Mouse (Mus musculus) spleen, adult 2 months (tissue): Measurements from ENCODE around the gene Gm7030. TPM values are rescaled to one million over a fixed set of nuclear protein-coding genes. Genes with fewer than 3 reads are reported as not detected.

Source experiments
- DNase-seq, 2 experiments: peaks; one replicate each; pipeline versions ENCODE4 v3.0.0 to v3.0.0-alpha.2; 2012 to 2021; ENCODE audit warnings: low spot score in 2 of 2, low read depth in 1 of 2
- H3K27ac ChIP-seq: fragments of 200-500 bp; 2 replicates; pipeline ENCODE4 v1.5.1; 2012; ENCODE audit warnings: low read length, inconsistent platforms; ENCODE audit not compliant: insufficient read depth
- H3K27me3 ChIP-seq: fragments of 200-500 bp; 2 replicates; pipeline ENCODE4 v1.6.1; 2012; ENCODE audit warnings: mild to moderate bottlenecking, moderate library complexity, low read length, inconsistent platforms; ENCODE audit not compliant: control insufficient read depth, insufficient read depth
- H3K36me3 ChIP-seq: fragments of 200-500 bp; 2 replicates; pipeline ENCODE4 v1.6.1; 2012; ENCODE audit warnings: mild to moderate bottlenecking, low read length, inconsistent platforms; ENCODE audit not compliant: control insufficient read depth, insufficient read depth
- H3K4me1 ChIP-seq: fragments of 200-500 bp; 2 replicates; pipeline ENCODE4 v1.6.1; 2011; ENCODE audit warnings: inconsistent platforms; ENCODE audit not compliant: control insufficient read depth, insufficient read depth, insufficient read length
- H3K4me3 ChIP-seq: fragments of 200-500 bp; 2 replicates; pipeline ENCODE4 v1.5.1; 2011; ENCODE audit warnings: mild to moderate bottlenecking, inconsistent platforms; ENCODE audit not compliant: insufficient read depth, insufficient read length; ENCODE audit errors: extremely low read depth
- CTCF ChIP-seq: fragments of 200-500 bp; IDR thresholded peaks from 2 replicates; pipeline ENCODE4 v1.5.1; 2011; ENCODE audit warnings: mild to moderate bottlenecking, inconsistent platforms; ENCODE audit not compliant: insufficient read depth, insufficient read length, insufficient replicate concordance; ENCODE audit errors: extremely low read depth
- POLR2A ChIP-seq: fragments of 200-500 bp; IDR thresholded peaks from 2 replicates; pipeline ENCODE4 v1.6.1; 2011; ENCODE audit warnings: low read depth, low read length, inconsistent platforms
- WGBS: fragments of 180-500 bp; shearing (Covaris S2); methylation state at CpG from one replicate; pipeline ENCODE4 v1.1.7; 2018; 5-methylcytosine and 5-hydroxymethylcytosine counted together
- polyA plus RNA-seq: library from polyadenylated mRNA; depleted of rRNA; stranded (reverse); fragments of >200 nt; gene quantifications from 2 replicates; pipeline ENCODE4 v1.2.3, GENCODE M21; 2012; rRNA removed

Gm7030 gene
- polyA plus RNA-seq, 1 experiment = not detected

GRCm38 (mm10) chr17:36060829-36061228 lies 68.4 kb downstream of the Gm7030 start:
- Histone ChIP-seq H3K4me3 (no peak overlapping the region), H3K36me3 (no peaks in the 10 kb centered on the region), H3K27ac (no peak overlapping the region), H3K27me3 (no peaks in the 10 kb centered on the region), H3K4me1 (no peaks in the 10 kb centered on the region)
- WGBS = 17% methylated on average over 2 of the region's 2 CpGs
- TF ChIP-seq POLR2A (no peak), CTCF (peak; percentile 70; the same call in 1 of the 2 replicates)
- DNase-seq = peak; percentile 69 to 86

Other genes starting within 250 kb of the Gm7030 start
- gene Dhx16, start 249.6 kb downstream of the Gm7030 start, polyA plus RNA-seq = 79.1 and 85.7 TPM in 2 replicates
- gene 2310061I04Rik, start 232.0 kb downstream of the Gm7030 start, polyA plus RNA-seq = 35.4 and 39.9 TPM in 2 replicates
- gene Atat1, start 219.3 kb downstream of the Gm7030 start, polyA plus RNA-seq = 24.3 and 34.8 TPM in 2 replicates
- gene Mrps18b, start 213.0 kb downstream of the Gm7030 start, polyA plus RNA-seq = 39.5 and 45.1 TPM in 2 replicates
- gene Ppp1r10, start 213.0 kb downstream of the Gm7030 start, polyA plus RNA-seq = 26.1 and 27.1 TPM in 2 replicates
- 65.1 and 79.6 TPM in 2 replicates for gene Abcf1, start 159.7 kb downstream of the Gm7030 start, polyA plus RNA-seq
- gene Gnl1, start 149.6 kb downstream of the Gm7030 start, polyA plus RNA-seq = 28.9 and 33.9 TPM in 2 replicates
- 19.3 and 24.3 TPM in 2 replicates for gene Prr3, start 149.2 kb downstream of the Gm7030 start, polyA plus RNA-seq
- gene H2-T24, start 108.9 kb downstream of the Gm7030 start, polyA plus RNA-seq = 19.1 and 19.2 TPM in 2 replicates
- 344 and 382 TPM in 2 replicates for gene H2-T23, start 96.6 kb downstream of the Gm7030 start, polyA plus RNA-seq
- 60.3 and 61.9 TPM in 2 replicates for gene H2-T22, start 86.7 kb downstream of the Gm7030 start, polyA plus RNA-seq
- 0.08 and 0.22 TPM in 2 replicates for gene Gm6034, start 86.5 kb downstream of the Gm7030 start, polyA plus RNA-seq
- 0.08 and 0.19 TPM in 2 replicates for gene Gm11127, start 71.1 kb downstream of the Gm7030 start, polyA plus RNA-seq
- gene Gm19684, start 7.7 kb downstream of the Gm7030 start, polyA plus RNA-seq = 0.43 and 0.44 TPM in 2 replicates
- gene Gm8909, start 39.1 kb upstream of the Gm7030 start, polyA plus RNA-seq = 0.15 TPM in 1 of 2 replicates, not detected in the other
- gene H2-T3, start 60.9 kb upstream of the Gm7030 start, polyA plus RNA-seq = not detected in 2 replicates
- 59.9 and 79.2 TPM in 2 replicates for gene Rpp21, start 128.6 kb upstream of the Gm7030 start, polyA plus RNA-seq
- gene Trim39, start 142.8 kb upstream of the Gm7030 start, polyA plus RNA-seq = 16.3 and 19.7 TPM in 2 replicates
- not detected in 2 replicates for gene H2-M10.2, start 157.1 kb upstream of the Gm7030 start, polyA plus RNA-seq
- not detected in 2 replicates for gene H2-M10.1, start 196.7 kb upstream of the Gm7030 start, polyA plus RNA-seq
- not detected in 2 replicates for gene H2-M10.3, start 239.0 kb upstream of the Gm7030 start, polyA plus RNA-seq